Mouse (Mus musculus) hindbrain, postnatal 0 days (tissue): ENCODE measurements at regions not wholly inside any gene's neighbourhood (a gene's known extent, or its start where the extent isn't known, plus 50 kb on each side); places are given as distances from the start of the nearest gene placed in this dataset.

Source experiments
- ATAC-seq: fragments of 200-750 bp; cut with Nextera tagmentation; 2 replicates; pipeline ENCODE4 v1.8.0; 2017; ENCODE audit warnings: mild to moderate bottlenecking, moderate TSS enrichment, moderate library complexity
- DNase-seq: peaks from one replicate; pipeline ENCODE4 v3.0.0-alpha.2; 2015; ENCODE audit warnings: low spot score
- H3K27ac ChIP-seq: fragments of 300-500 bp; sonication (generic); 2 replicates; pipeline ENCODE4 v1.5.1; 2014; ENCODE audit warnings: mild to moderate bottlenecking
- H3K27me3 ChIP-seq: fragments of 300-500 bp; sonication (generic); 2 replicates; pipeline ENCODE4 v1.6.1; 2014; ENCODE audit warnings: low read length, mixed read lengths; ENCODE audit not compliant: insufficient read depth
- H3K36me3 ChIP-seq: fragments of 300-500 bp; sonication (generic); 2 replicates; pipeline ENCODE4 v1.6.1; 2014; ENCODE audit warnings: low read length, mixed read lengths; ENCODE audit not compliant: insufficient read depth
- H3K4me1 ChIP-seq: fragments of 300-500 bp; sonication (generic); 2 replicates; pipeline ENCODE4 v1.6.1; 2014; ENCODE audit warnings: antibody characterized with exemption, low read length, mixed read lengths; ENCODE audit not compliant: insufficient read depth
- H3K4me2 ChIP-seq: fragments of 300-500 bp; sonication (generic); 2 replicates; pipeline ENCODE4 v1.6.1; 2014; ENCODE audit warnings: low read depth, mild to moderate bottlenecking, low read length, moderate library complexity, mixed read lengths
- H3K4me3 ChIP-seq: fragments of 300-500 bp; sonication (generic); 2 replicates; pipeline ENCODE4 v1.5.1; 2014; ENCODE audit warnings: low read length
- H3K9ac ChIP-seq: fragments of 300-500 bp; sonication (generic); replicated peaks from 2 replicates; pipeline ENCODE4 v1.6.1; 2014; ENCODE audit warnings: mild to moderate bottlenecking, low read length, moderate library complexity, mixed read lengths
- H3K9me3 ChIP-seq: fragments of 300-500 bp; sonication (generic); 2 replicates; pipeline ENCODE4 v1.6.1; 2016; ENCODE audit warnings: low read length, mixed read lengths
- CTCF ChIP-seq: IDR thresholded peaks from 2 replicates; pipeline ENCODE4 v1.5.1; 2016; ENCODE audit warnings: antibody characterized with exemption, control low read depth, low read depth
- WGBS: fragments of 180-500 bp; shearing (Covaris S2); extraction: QIAGEN DNeasy Blood & Tissue Kit; methylation state at CpG from one replicate; pipeline ENCODE4 v1.1.7; 2014; 5-methylcytosine and 5-hydroxymethylcytosine counted together

DNA sequence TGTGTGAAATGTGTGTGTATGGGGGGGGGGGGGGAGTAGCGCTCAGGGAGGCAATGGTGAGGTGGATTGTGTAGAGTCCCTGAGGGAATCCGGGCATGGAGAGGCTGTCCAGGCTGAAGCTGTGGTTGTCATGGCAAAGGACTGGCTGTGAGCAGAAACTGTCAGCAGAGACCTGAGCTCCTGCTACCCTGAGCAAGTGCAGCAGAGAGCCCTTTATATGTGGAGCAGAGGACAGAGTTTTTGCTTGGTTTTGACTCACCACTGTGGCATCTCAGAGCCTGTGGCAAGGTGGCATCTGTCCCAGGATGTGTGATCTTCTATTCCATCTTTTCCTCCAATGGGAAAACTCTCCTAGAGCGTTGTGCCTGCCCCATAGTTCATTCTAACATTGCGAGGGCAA is 65.8 kb upstream of the Slc44a3 start:
- Histone ChIP-seq H3K4me3 (no peak overlapping the region), H3K27me3 (no peaks in the 10 kb centered on the region), H3K9me3 (no peaks in the 10 kb centered on the region), H3K36me3 (no peaks in the 10 kb centered on the region), H3K9ac (no peak overlapping the region), H3K4me2 (no peak overlapping the region), H3K4me1 (no peaks in the 10 kb centered on the region), H3K27ac (no peak overlapping the region)
- DNase-seq (no peak), ATAC-seq (peak; percentile 68)
- WGBS: 59% methylated on average over 3 of the region's 4 CpGs
- no peak for TF ChIP-seq CTCF

GRCm38 (mm10) chr3:121597203-121597602 is 65.0 kb upstream of the Slc44a3 start:
- no peak for TF ChIP-seq CTCF
- H3K27ac ChIP-seq: no peak overlapping the region
- no peak overlapping the region for H3K9ac ChIP-seq
- ATAC-seq (no peak), DNase-seq (no peak)
- H3K4me3 ChIP-seq: no peak overlapping the region
- no peaks in the 10 kb centered on the region for H3K36me3 ChIP-seq
- H3K4me1 ChIP-seq: no peaks in the 10 kb centered on the region
- WGBS: 90% methylated on average over 5 of the region's 5 CpGs
- H3K9me3 ChIP-seq: no peaks in the 10 kb centered on the region
- no peak overlapping the region for H3K4me2 ChIP-seq
- no peaks in the 10 kb centered on the region for H3K27me3 ChIP-seq

- Histone ChIP-seq H3K9ac (no peak overlapping the region), H3K36me3 (no peaks in the 10 kb centered on the region), H3K4me2 (no peak overlapping the region), H3K4me1 (no peaks in the 10 kb centered on the region), H3K4me3 (no peak overlapping the region), H3K9me3 (no peaks in the 10 kb centered on the region), H3K27ac (no peak overlapping the region), H3K27me3 (no peaks in the 10 kb centered on the region)
- no peak for DNase-seq
- WGBS: 68% methylated on average over 4 of the region's 4 CpGs
- no peak for TF ChIP-seq CTCF
- no peak for ATAC-seq
Observed at GRCm38 (mm10) chr3:121594580-121594979, 62.4 kb upstream of the Slc44a3 start.

DNA sequence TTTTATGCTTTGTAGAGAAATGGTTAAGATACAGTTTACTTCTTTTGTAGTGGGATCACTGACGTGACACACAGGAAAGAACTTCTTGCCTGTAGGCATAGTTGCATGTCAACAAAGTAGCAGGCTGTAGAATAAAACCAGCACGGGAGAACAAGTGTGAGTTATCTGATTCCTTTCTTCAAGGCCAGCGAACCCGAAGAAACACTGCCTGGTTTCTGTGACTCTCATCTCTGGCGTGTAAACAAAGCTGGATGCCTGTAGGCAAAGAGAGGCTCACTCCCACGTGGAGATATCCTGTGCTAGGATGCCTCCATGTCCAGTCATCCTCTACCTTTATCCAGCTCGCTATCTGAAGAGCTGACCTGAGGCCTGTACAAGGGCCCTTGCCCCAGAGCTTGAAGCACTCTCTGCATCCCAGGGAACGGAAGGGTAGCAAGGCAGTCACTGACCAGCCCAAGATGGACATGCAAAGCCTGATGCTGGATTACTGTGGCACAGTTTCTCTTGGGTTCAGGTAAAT is 61.5 kb upstream of the Slc44a3 start:
- Histone ChIP-seq H3K9me3 (no peaks in the 10 kb centered on the region), H3K36me3 (no peaks in the 10 kb centered on the region), H3K27me3 (no peaks in the 10 kb centered on the region), H3K9ac (no peak overlapping the region), H3K4me1 (no peaks in the 10 kb centered on the region), H3K4me2 (no peak overlapping the region), H3K27ac (no peak overlapping the region), H3K4me3 (no peak overlapping the region)
- DNase-seq (no peak), ATAC-seq (no peak)
- 62% methylated on average over 8 of the region's 8 CpGs for WGBS
- no peak for TF ChIP-seq CTCF

DNA sequence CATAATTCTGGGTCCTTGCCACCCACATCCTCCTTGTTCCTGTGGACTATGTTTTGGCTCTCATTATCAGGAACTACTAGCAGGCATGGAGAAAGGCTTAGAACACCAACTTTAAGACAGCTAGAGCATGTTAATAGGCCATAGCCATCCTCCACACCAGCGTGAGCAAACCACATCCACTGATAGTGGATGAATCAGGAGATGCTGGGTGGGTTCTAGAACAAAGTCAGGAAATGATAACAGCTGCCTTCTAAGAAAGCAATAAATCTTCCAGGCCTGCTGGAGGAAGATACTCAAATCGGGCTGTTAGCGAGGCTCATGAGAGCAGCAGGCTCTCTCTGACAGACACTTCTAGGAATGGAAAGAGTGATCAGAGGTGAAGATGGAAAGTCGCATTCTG is 60.9 kb upstream of the Slc44a3 start:
- no peak overlapping the region for H3K4me2 ChIP-seq
- no peaks in the 10 kb centered on the region for H3K36me3 ChIP-seq
- H3K9me3 ChIP-seq: no peaks in the 10 kb centered on the region
- no peak overlapping the region for H3K9ac ChIP-seq
- no peak overlapping the region for H3K27ac ChIP-seq
- no peak overlapping the region for H3K4me3 ChIP-seq
- TF ChIP-seq CTCF: no peak
- 83% methylated on average over 4 of the region's 4 CpGs for WGBS
- DNase-seq (no peak), ATAC-seq (no peak)
- no peaks in the 10 kb centered on the region for H3K27me3 ChIP-seq
- no peaks in the 10 kb centered on the region for H3K4me1 ChIP-seq

DNA sequence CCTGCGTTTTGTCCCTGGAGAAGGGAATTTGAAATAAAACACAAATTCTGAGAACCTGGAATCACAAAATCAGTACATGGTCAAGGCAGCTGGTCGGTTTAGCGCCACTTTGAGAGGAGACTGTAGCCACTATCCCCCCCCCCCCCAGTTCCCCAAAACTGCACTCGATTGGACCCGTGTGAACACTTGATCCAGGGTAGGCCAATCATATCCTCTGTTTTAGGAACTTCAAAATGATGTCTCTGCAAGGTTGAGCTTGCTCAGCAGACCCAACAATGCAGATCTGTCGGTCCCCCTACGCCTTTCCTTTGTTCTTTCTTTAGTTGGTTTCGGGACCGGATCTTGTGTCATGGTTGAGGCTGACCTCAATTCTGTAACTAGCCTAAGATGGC is 57.3 kb upstream of the Slc44a3 start:
- TF ChIP-seq CTCF: no peak
- WGBS: 94% methylated on average over 9 of the region's 9 CpGs

DNA sequence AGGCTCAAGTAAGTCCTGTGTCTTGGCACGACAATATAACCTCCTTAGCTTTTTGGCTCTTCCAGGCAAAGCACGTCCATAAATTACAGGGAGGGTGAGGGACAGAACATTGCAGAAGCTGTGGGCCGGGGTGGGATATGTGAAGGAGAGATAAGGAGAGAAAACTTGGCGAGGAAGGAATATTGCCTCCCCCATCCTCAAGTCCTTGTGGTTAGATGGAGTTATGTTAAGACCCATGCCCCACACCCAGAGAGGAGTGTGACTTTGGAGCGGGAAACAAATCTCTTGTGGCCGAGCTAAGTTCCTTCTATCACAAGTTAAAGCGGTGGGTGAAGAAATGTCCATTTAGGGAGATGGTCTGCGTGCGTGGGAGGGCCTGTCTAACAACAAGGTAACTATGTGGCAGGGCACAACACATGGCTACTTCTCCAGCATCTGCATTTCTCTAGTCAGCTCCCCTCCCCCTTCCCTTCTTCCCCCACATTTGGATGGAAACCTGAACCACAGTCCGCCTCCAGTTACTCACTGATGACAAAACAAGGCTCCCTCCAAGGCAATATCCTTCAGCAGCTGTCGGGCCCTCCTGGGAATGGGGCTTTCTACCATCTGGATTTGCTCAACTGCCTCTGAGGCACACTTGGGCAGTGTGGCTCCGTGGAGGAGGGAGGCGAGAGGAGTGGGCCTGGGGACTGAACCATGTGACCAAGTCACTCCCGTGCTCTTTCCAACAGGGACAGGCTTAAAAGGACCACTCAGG is 56.7 kb upstream of the Slc44a3 start:
- H3K27me3 ChIP-seq: no peaks in the 10 kb centered on the region
- H3K27ac ChIP-seq: no peak overlapping the region
- H3K4me2 ChIP-seq: no peak overlapping the region
- 69% methylated on average over 14 of the region's 14 CpGs for WGBS
- no peak overlapping the region for H3K9ac ChIP-seq
- ATAC-seq (peak; percentile 38; the same call in 1 of the 2 replicates), DNase-seq (no peak)
- no peak overlapping the region for H3K4me3 ChIP-seq
- no peak for TF ChIP-seq CTCF
- H3K9me3 ChIP-seq: no peaks in the 10 kb centered on the region
- no peaks in the 10 kb centered on the region for H3K4me1 ChIP-seq
- H3K36me3 ChIP-seq: no peaks in the 10 kb centered on the region

More for the DNA sequence above, 57.3 kb upstream of the Slc44a3 start:
- Histone ChIP-seq H3K4me1 (no peaks in the 10 kb centered on the region), H3K27ac (no peak overlapping the region), H3K4me2 (no peak overlapping the region), H3K27me3 (no peaks in the 10 kb centered on the region), H3K9ac (no peak overlapping the region), H3K9me3 (no peaks in the 10 kb centered on the region), H3K36me3 (no peaks in the 10 kb centered on the region), H3K4me3 (no peak overlapping the region)
- DNase-seq: no peak
- no peak for ATAC-seq
